Mouse (Mus musculus) heart, adult 18-20 months (tissue): Measurements from ENCODE around the gene Adamts2. TPM values are rescaled to one million over a fixed set of nuclear protein-coding genes. Genes with fewer than 3 reads are reported as not detected.

ENCODE experiments used
- DNase-seq, 2 experiments: peaks; one replicate each; pipeline ENCODE4 v3.0.0; 2021 to 2022; ENCODE audit warnings: mixed read lengths in 1 of 2
- long read RNA-seq, 2 experiments: library from polyadenylated mRNA; stranded (forward); transcript quantifications; one replicate each; pipeline ENCODE4 v2.0.0; 2021
- total RNA-seq, 2 experiments: library from RNA; stranded (reverse); gene quantifications; 2 replicates each; pipeline ENCODE4 v1.2.3; 2021

The Adamts2 gene
- 1 to 10 TPM; 7.3 to 8.2 TPM for total RNA-seq
- long read RNA-seq, experiment 1, full-length matches to known transcripts: 4 of 8 reads
- long read RNA-seq, experiment 1, partial matches to known transcripts: 0 of 8 reads
- long read RNA-seq, experiment 1, other reads (novel, unspliced or antisense): 4 of 8 reads
- long read RNA-seq, experiment 2, full-length matches to known transcripts: 2 of 3 reads
- long read RNA-seq, experiment 2, partial matches to known transcripts: 0 of 3 reads
- long read RNA-seq, experiment 2, other reads (novel, unspliced or antisense): 1 of 3 reads

DNA sequence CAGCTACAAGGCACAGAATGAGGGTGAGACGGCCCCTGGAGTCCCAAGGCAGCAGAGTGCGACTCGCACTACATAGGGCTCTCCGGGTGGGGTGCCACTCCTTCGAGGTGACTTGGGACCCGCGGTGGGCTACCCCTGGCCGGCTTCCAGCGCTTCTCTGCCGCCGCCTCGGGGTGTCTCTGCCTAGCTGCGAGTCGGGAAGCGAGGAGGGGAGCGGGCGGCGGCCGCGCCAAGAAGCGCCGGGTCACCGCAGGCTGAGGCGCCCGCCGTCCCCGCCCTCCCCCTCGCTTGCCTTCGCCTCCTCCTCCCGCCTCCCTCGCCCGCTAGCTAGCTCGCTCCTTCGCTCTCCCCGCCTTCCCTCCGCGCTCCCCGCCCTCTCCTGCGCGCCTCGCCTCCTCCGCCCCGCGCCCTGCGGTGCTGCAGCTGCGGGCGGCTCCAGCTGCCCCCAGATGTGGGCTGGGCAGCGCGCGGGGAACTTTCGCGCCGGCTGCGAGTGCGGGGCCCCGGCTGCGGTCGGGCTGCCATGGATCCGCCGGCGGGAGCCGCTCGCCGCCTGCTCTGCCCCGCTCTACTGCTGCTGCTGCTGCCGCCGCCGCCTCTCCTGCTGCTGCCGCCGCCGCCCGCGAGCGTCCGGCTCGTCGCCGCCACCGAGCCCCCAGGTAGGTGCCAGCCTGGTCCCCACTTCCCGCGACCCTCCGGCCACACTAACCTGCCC is at the start of gene Adamts2:
TSS of gene Adamts2 (plus strand) at position 444 of the 715 bp plus-strand sequence.
- DNase-seq: peak; percentile 83 to 90

DNA sequence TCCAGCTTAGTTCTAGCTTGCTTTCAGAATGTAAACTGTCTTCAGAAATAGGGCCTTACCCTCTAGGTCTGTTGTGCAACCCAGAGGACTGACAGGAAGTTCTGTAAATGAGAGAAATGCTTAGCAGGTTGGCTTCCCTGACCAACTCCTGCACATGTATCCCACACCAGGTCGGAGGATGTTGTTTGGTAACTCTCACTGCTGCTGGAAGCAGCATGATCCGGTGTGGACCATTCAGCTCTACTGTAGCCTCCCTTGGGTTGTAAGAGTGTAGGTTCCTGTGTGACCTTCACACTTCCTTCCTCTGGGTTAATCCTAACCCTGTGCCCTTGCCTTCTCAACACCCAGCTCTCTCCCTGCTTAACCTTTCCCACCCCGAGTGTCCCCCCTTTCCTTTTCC is 44.8 kb upstream of the Adamts2 start:
- no peak for DNase-seq

DNA sequence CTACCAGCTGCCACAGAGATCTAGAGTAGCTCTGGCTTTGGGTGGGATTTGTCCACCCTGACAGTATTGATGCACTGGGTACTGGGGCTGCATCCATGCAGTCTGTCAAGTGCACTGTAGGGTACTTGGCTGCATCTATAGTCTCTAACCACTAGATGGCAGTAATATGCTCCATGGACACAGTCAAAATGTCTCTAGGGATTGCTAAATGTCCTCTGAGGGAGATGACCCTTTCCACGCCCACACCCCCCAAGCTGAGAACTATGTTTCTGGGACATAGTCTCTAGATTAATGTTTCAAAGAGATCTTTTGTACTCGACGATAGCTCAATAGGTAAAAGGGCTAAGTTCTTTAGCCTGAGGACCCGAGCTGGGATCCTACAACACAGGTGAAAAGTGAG is 42.8 kb upstream of the Adamts2 start:
- DNase-seq: peak; percentile 22 to 53

DNA sequence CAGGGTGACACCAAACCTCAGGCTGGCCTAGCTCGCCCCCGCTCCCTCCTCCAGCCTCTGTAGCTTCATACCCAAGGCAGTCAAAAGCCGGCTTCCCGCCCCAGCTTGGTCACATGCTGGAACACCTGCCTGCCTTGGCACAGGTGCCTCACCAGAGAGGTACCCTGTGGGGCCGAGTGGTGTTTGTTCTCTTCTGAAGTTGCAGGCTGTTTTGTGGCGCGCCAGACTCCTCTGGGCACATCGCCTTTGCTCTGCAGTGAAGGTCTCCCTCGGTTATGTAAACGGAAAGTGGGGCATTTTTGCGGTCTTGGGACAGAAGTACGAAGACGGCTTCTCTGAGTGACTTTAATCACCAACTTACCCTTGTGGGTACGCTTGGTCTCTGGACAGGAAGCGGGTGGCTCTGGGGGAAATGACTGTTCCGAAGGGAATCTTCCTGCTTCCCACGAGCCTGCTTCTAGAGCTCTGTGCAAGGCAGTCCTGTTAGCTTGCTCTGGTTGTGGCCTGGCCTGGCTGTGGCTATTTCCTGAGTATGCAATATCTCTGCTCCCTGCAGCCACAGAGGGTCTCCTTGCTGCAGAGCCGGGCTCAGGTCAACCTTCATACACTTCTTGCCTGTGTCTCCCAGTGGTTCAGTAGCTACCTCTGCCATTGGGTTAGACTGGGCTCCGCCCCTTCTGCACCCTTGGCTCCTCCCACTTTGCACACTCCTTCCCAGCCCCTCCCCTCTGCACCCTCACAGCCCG is 36.2 kb upstream of the Adamts2 start:
- peak; percentile 10 to 15 for DNase-seq

DNA sequence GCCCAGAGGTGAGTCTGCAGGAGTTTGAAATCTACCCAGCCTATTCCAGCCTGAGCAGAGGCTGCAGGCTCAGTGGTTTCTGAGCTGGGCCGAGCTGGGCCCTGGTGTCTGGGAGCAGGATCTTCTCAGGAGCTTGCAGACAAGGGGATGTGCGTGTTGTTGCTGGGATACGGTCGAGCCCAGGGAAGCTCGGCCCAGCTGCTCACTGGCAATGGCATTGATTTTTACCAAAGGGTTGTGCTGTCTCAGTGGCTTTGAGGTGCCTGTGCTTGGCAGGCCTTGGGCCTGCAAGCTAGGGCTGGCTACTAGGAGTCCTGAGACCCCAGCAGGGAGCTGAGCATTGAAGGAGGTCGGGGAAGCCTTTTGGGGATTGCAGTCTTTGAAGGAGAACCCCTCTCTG is 30.4 kb upstream of the Adamts2 start:
- no peak for DNase-seq

DNA sequence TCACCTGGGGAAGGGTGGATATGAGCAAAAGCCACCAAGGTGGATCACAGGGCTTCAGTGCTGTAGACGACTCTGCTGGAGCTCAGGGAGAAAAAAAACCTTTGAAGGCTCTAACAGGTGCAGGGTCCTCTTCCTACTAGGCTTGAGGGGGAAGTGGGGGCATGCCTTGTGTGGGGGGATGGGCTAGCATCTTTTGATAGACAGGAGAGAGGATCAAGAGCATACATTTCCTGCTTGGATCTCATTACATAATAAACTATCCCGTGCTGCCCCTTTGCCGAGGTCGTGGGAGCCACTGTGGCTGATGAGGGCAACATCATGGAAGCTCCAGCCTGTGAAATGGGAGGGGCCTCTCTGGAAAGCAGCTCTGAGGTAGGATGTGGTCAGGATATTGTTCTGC is 25.4 kb upstream of the Adamts2 start:
- DNase-seq: no peak

GRCm38 (mm10) chr11:50587026-50587425 is 14.9 kb upstream of the Adamts2 start:
- DNase-seq: peak; percentile 47 to 67

DNA sequence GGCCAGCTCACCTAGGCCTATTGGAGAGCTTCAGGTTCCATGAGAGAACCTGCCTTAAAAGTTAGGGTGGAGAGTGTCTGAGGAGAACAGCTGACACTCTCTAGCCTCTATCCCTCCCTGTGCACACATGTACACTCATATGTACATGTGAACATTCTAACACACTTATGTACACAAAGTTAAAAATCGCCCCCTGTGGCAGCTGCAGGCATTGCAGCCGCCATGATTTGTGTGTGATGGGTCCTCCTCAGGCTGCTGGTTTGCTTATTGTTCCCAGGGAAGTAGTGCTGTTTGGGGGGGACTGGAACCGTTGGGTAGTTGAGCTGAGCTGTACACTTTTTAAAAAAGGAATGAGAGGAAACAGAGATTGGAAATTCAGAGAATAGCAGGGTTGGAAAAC is 14.1 kb upstream of the Adamts2 start:
- DNase-seq: peak; percentile 31 to 81

- peak; percentile 30 to 79 for DNase-seq
Observed at GRCm38 (mm10) chr11:50589060-50589459, 12.8 kb upstream of the Adamts2 start.

- DNase-seq: no peak
Observed at GRCm38 (mm10) chr11:50591053-50591452, 10.8 kb upstream of the Adamts2 start.

- no peak for DNase-seq
Observed at GRCm38 (mm10) chr11:50592892-50593553, 8.9 kb upstream of the Adamts2 start.

DNA sequence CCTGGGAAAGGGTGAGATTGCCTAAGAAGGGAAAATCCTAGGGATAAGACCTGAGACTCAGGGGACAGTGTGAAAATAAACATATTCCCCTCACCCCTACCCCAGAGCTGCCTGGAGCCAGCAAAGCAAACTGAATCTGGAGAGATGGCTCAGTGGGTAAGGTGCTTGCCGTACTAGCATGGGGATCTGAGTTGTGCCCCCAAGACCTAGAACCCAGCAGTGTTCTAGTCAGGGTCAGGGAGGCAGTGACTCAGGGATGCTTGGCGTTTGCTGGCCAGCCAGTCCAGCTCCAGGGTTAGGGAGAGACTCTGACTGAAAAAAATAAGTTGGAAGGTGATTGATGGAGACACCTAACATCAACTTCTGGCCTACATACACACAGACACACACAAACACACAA is 5.3 kb upstream of the Adamts2 start:
- DNase-seq: no peak

DNA sequence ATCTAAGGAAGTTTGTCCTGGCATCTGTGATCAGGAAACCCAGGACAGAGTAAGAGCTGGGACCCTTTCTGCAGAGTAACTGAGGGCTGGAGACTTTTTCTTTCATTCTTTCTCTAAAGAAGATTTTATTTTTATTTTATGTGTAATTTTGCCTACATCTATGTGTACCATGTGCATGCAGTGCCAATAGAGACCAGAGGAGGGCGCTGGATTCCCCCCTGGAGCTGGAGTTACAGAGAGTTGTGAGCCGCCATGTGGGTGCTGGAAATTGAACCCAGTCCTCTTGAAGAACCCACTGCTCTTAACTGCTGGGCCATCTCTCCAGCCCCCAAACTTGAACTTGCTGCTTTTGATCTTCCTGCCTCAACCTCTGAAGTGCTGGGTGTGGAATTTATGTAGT is 2.7 kb upstream of the Adamts2 start:
- DNase-seq: no peak

GRCm38 (mm10) chr11:50602356-50603081 is 635 bp downstream of the Adamts2 start:
- peak; percentile 67 to 70 for DNase-seq

DNA sequence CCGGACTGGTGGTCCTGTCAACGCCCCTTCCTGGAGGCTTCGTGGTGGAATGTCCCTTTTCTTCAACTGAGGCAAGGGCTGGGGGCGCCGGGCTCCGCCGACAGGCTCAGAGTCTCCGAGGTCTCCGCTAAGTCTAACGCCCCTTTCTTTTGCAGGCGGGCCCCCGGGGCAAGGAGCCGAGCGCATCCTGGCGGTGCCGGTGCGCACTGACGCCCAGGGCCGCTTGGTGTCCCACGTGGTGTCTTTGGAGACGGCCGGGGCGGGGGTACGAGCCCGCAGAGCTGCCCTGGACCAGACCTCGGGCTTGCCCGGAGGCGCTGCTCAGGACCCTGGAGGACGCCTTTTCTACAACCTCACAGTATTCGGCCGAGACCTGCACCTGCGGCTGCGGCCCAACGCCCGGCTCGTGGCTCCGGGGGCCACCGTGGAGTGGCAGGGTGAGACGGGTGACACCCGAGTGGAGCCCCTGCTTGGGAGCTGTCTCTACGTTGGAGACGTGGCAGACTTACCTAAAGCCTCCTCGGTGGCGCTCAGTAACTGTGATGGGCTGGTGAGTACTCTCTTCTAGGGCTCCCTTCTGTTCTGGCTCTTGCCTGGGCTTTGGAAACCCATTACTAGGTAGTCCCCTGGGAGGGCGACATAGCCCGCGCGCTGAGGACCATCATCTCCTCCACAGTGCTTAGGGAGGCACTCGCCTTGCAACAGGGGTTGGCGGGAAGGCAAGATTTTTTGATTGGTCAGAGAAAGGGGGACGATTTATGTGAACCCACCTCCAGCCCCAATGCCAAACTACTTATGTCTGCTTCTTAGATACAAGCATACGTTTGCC is 1.4 kb downstream of the Adamts2 start:
- DNase-seq: peak; percentile 47 to 61

DNA sequence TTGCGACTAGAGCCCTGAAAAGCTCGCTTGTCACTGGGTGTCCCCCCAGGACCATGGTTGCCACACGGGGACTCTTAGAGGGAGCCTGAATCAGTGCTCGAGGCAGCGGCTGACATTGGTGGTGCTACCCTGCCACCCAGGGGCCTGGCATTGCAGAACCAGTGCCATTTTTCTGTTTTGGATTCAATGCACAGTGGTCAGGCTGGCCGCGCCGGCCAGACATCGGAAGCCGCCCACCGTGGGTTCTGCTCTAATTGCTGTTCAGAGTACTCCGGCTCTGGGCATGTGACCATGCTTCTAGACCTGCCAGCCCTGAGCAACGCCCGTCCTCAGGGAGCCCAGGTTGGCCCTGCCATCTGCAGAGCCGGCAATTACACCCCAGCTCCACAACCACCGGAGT is 2.5 kb downstream of the Adamts2 start:
- DNase-seq: no peak

DNA sequence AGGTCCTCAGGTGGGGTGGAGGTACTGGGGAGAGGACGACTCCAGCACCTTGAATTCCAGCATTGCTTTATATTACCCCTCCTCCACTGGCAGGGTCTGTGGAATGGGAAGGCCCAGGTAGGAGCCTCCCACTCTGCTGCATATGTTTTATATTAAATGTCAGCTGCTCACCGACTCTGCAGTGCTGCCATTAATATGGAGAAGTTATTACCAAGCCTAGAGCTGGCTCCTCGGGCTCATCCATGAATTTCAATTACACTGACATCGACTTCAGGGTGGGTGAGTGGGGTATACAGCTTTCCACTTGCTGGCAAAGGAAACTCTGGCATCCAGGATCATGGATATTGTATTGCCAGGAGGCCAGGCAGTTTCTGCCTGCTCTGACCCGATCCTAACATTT is 9.3 kb downstream of the Adamts2 start:
- no peak for DNase-seq

- DNase-seq: peak; percentile 50 to 69
Observed at GRCm38 (mm10) chr11:50617015-50617543, 15.2 kb downstream of the Adamts2 start.

GRCm38 (mm10) chr11:50620926-50621325 is 19.0 kb downstream of the Adamts2 start:
- DNase-seq: no peak

GRCm38 (mm10) chr11:50621364-50621763 is 19.5 kb downstream of the Adamts2 start:
- DNase-seq: no peak
